Mouse (Mus musculus): ENCODE measurements at regions not wholly inside any gene's neighbourhood (a gene's known extent, or its start where the extent isn't known, plus 50 kb on each side); places are given as distances from the start of the nearest gene placed in this dataset.
"Not testable (repeated sequence)": the region's sequence is repeated elsewhere in the genome, so short reads cannot be mapped to it uniquely, and the experiment has no call there.

GRCm38 (mm10) chr12:15078615-15079014 is 738.1 kb downstream of the Trib2 start:
- no peak for DNase-seq

GRCm38 (mm10) chr12:15064351-15064750 is 752.4 kb downstream of the Trib2 start:
- no peak for DNase-seq

- no peak for DNase-seq
Measured at GRCm38 (mm10) chr12:15051387-15051786, 765.3 kb downstream of the Trib2 start.

- no peak for DNase-seq
Measured at GRCm38 (mm10) chr12:15043264-15043663, 773.5 kb downstream of the Trib2 start.

- no peak for DNase-seq
Measured at GRCm38 (mm10) chr12:15011091-15011490, 805.6 kb downstream of the Trib2 start.

- not testable (repeated sequence) for DNase-seq
Measured at GRCm38 (mm10) chr12:15002401-15002800, 814.3 kb downstream of the Trib2 start.

Measured in thymus, postnatal 14 days (tissue).